Mouse (Mus musculus): ENCODE measurements around the gene Erich4.

GRCm38 (mm10) chr7:25620751-25621150 lies 5.1 kb upstream of the Erich4 start:
- TF ChIP-seq POLR2A (IDR thresholded peaks at IDR 0.05; ENCODE audit: borderline replicate concordance, insufficient read depth, low read length) (no peak), CTCF (IDR thresholded peaks at IDR 0.05; ENCODE audit: borderline replicate concordance, insufficient read depth, low read depth, low read length) (no peak)
